Mouse (Mus musculus): ENCODE data around the gene Fas. TPM values are rescaled to one million over a fixed set of nuclear protein-coding genes. Genes with fewer than 3 reads are reported as not detected.
A peak's percentile ranks its signal among the peaks of the same experiment; 100 is the strongest.

Gene Fas
- 56.1 and 57.9 TPM in 2 replicates for polyA plus RNA-seq (2015; fragmentation: Nextera tagmentation; extraction: Ambion mirVana)

DNA sequence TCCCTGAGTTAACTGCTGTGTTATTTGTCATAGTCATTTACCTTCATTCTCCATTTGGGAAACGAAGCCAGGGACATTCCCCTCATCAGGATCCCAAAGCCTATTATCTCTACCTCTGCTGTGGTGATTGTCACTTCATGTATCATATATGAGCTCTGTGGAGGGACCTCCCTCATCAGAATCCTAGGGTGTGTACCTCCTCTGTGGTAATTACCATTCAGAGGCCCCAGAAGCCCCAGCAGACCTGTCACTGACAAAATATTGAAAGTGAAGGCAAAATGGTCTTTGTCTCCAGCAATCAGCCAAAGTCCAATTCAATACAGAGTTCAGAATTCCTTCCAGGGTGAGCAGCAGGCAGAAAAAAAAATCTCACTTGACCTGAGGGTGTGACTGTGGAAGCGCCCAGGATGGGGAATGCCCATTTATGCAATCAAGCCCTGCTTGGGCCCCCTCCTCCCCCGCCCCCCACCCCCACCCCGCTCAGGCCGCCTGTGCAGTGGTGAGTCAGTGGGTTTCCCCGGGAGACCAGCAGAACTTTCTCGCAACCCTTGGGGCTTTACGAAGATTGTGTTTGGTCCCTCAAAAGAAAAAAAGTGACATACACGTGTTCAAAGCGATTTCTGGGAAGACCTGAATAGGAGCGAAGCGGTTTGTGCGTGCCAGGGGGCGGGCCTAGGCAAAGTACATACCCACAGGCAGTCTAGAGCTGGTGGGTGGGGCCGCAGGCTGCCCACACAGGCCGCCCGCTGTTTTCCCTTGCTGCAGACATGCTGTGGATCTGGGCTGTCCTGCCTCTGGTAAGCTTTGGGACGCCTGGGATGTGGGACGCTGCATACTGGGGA is at the start of gene Fas:
Gene Fas, plus strand, starts transcription at position 719 of the 842 bp plus-strand sequence.
- Histone ChIP-seq H3K27me3 (replicated peaks; ENCODE audit: insufficient read depth, low read length) (no peaks in the 10 kb centered on the region), H3K4me1 (ENCODE audit: insufficient read depth, low read depth, low read length) (no peaks in the 10 kb centered on the region), H3K9me3 (ENCODE audit: low read length) (no peaks in the 10 kb centered on the region), H3K36me3 (ENCODE audit: insufficient read depth, low read length) (no peaks in the 10 kb centered on the region), H3K9ac (replicated peaks; ENCODE audit: low read depth) (peak within 1 kb of the TSS; percentile 55), H3K4me2 (replicated peaks; ENCODE audit: low read depth, low read length) (peak within 1 kb of the TSS; percentile 76), H3K4me3 (ENCODE audit: low read depth, low read length) (peak within 1 kb of the TSS; percentile 63), H3K27ac (ENCODE audit: low read length) (peak within 1 kb of the TSS; percentile 88)
- TF ChIP-seq CTCF (IDR thresholded peaks at IDR 0.05) (no peak), EP300 (IDR thresholded peaks at IDR 0.05) (no peak)
- ATAC-seq = peak; percentile 97
- peak; percentile 94 for DNase-seq (ENCODE audit: low spot score)
- WGBS = 4% methylated on average over 17 of the region's 19 CpGs

DNA sequence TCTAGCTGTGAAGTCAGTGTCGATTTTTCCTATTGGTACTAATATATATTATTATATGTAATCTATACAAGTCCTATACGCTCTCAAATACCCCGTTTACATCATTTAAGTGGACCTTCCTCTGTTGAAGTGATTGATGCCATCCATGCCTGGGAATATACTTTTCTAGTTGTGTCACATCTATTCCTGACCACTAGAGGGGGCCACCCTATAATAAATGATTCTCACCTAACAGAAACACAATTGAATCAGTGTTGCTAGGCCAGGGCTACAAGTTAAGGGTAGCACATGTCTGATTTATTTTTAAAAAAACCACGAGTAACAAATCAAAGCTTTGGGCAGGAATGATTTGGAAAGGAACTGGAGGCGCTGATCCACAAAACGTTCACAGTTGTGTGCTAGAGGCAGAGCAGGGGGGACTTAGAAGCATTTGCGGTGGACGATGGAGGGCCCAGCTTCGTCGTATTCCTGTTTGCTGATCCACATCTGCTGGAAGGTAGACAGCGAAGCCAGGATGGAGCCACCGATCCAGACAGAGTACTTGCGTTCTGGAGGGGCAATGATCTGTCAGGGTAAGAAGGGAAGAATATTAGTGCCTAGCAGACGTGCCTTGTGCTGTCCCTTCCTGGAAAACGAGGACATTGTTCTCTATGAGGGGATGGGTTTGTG is 49.1 kb upstream of the Fas start:
- DNase-seq (ENCODE audit: low spot score) (peak; percentile 76), ATAC-seq (peak; percentile 31; the same call in 1 of the 2 replicates)
- no peaks in the 10 kb centered on the region for H3K27me3 ChIP-seq (replicated peaks; ENCODE audit: insufficient read depth, low read length)
- no peaks in the 10 kb centered on the region for H3K9me3 ChIP-seq (ENCODE audit: low read length)
- no peak overlapping the region for H3K4me3 ChIP-seq (ENCODE audit: low read depth, low read length)
- WGBS = 68% methylated on average over 15 of the region's 15 CpGs
- no peak overlapping the region for H3K27ac ChIP-seq (ENCODE audit: low read length)
- no peaks in the 10 kb centered on the region for H3K36me3 ChIP-seq (ENCODE audit: insufficient read depth, low read length)
- H3K4me1 ChIP-seq (ENCODE audit: insufficient read depth, low read depth, low read length) = no peaks in the 10 kb centered on the region
- no peak overlapping the region for H3K4me2 ChIP-seq (replicated peaks; ENCODE audit: low read depth, low read length)
- no peak overlapping the region for H3K9ac ChIP-seq (replicated peaks; ENCODE audit: low read depth)
- TF ChIP-seq EP300 (IDR thresholded peaks at IDR 0.05) (no peak), CTCF (IDR thresholded peaks at IDR 0.05) (peak; percentile 74)

- DNase-seq (ENCODE audit: low spot score) = no peak
- Histone ChIP-seq H3K9ac (replicated peaks; ENCODE audit: low read depth) (no peak overlapping the region), H3K4me3 (ENCODE audit: low read depth, low read length) (no peak overlapping the region), H3K9me3 (ENCODE audit: low read length) (no peaks in the 10 kb centered on the region), H3K4me1 (ENCODE audit: insufficient read depth, low read depth, low read length) (no peaks in the 10 kb centered on the region), H3K4me2 (replicated peaks; ENCODE audit: low read depth, low read length) (no peak overlapping the region), H3K27ac (ENCODE audit: low read length) (no peak overlapping the region), H3K36me3 (ENCODE audit: insufficient read depth, low read length) (no peaks in the 10 kb centered on the region), H3K27me3 (replicated peaks; ENCODE audit: insufficient read depth, low read length) (no peaks in the 10 kb centered on the region)
- TF ChIP-seq CTCF (IDR thresholded peaks at IDR 0.05) = no peak
- TF ChIP-seq EP300 (IDR thresholded peaks at IDR 0.05) = no peak
- ATAC-seq = no peak
Measured at GRCm38 (mm10) chr19:34242925-34243324, 47.5 kb upstream of the Fas start.

GRCm38 (mm10) chr19:34244056-34244455 is 46.4 kb upstream of the Fas start:
- H3K27me3 ChIP-seq (replicated peaks; ENCODE audit: insufficient read depth, low read length) = no peaks in the 10 kb centered on the region
- 13% methylated on average over 6 of the region's 6 CpGs for WGBS
- TF ChIP-seq CTCF (IDR thresholded peaks at IDR 0.05) (peak; percentile 72), EP300 (IDR thresholded peaks at IDR 0.05) (0 out of 2 replicates have a peak, but pooled peaks have one; percentile 35)
- no peak overlapping the region for H3K9ac ChIP-seq (replicated peaks; ENCODE audit: low read depth)
- DNase-seq (ENCODE audit: low spot score) (peak; percentile 93), ATAC-seq (peak; percentile 68)
- H3K27ac ChIP-seq (ENCODE audit: low read length) = no peak overlapping the region
- no peaks in the 10 kb centered on the region for H3K4me1 ChIP-seq (ENCODE audit: insufficient read depth, low read depth, low read length)
- H3K9me3 ChIP-seq (ENCODE audit: low read length) = no peaks in the 10 kb centered on the region
- H3K4me3 ChIP-seq (ENCODE audit: low read depth, low read length) = no peak overlapping the region
- H3K4me2 ChIP-seq (replicated peaks; ENCODE audit: low read depth, low read length) = no peak overlapping the region
- no peaks in the 10 kb centered on the region for H3K36me3 ChIP-seq (ENCODE audit: insufficient read depth, low read length)

GRCm38 (mm10) chr19:34248558-34248957 is 41.9 kb upstream of the Fas start:
- peak; percentile 49 for DNase-seq (ENCODE audit: low spot score)
- H3K4me1 ChIP-seq (ENCODE audit: insufficient read depth, low read depth, low read length) = no peaks in the 10 kb centered on the region

DNA sequence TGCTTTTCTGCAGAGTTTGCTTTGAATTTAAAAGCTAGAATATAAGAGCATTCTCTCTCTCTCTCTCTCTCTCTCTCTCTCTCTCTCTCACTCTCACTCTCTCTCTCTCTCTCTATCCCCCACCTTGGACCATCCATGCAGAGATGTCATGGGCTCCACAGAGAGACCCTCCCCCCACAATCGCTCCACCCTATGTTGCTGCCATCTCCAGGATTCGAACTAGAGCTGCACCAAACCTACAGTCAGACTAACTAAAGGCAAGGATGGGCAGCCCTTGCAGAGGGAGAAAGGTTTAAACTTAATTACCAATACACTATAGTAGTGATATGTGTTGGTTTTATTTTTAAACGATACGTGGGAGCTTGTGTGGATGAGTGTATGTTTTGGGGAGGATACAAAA is 39.8 kb upstream of the Fas start:
- no peak for ATAC-seq
- Histone ChIP-seq H3K27me3 (replicated peaks; ENCODE audit: insufficient read depth, low read length) (no peaks in the 10 kb centered on the region), H3K27ac (ENCODE audit: low read length) (no peak overlapping the region), H3K4me3 (ENCODE audit: low read depth, low read length) (no peak overlapping the region), H3K9me3 (ENCODE audit: low read length) (no peaks in the 10 kb centered on the region), H3K4me2 (replicated peaks; ENCODE audit: low read depth, low read length) (no peak overlapping the region), H3K4me1 (ENCODE audit: insufficient read depth, low read depth, low read length) (peaks cover 4% of the 10 kb centered on the region; the same call in 1 of the 2 replicates), H3K9ac (replicated peaks; ENCODE audit: low read depth) (no peak overlapping the region), H3K36me3 (ENCODE audit: insufficient read depth, low read length) (no peaks in the 10 kb centered on the region)
- WGBS = 83% methylated on average over 4 of the region's 4 CpGs
- DNase-seq (ENCODE audit: low spot score) = no peak
- TF ChIP-seq CTCF (IDR thresholded peaks at IDR 0.05) (no peak), EP300 (IDR thresholded peaks at IDR 0.05) (no peak)

More at GRCm38 (mm10) chr19:34248558-34248957, 41.9 kb upstream of the Fas start:
- H3K27ac ChIP-seq (ENCODE audit: low read length) = no peak overlapping the region
- no peak overlapping the region for H3K9ac ChIP-seq (replicated peaks; ENCODE audit: low read depth)
- no peaks in the 10 kb centered on the region for H3K9me3 ChIP-seq (ENCODE audit: low read length)
- TF ChIP-seq CTCF (IDR thresholded peaks at IDR 0.05) (no peak), EP300 (IDR thresholded peaks at IDR 0.05) (no peak)
- H3K4me2 ChIP-seq (replicated peaks; ENCODE audit: low read depth, low read length) = no peak overlapping the region
- no peaks in the 10 kb centered on the region for H3K36me3 ChIP-seq (ENCODE audit: insufficient read depth, low read length)
- ATAC-seq = no peak
- no peaks in the 10 kb centered on the region for H3K27me3 ChIP-seq (replicated peaks; ENCODE audit: insufficient read depth, low read length)
- 72% methylated on average over 5 of the region's 5 CpGs for WGBS
- no peak overlapping the region for H3K4me3 ChIP-seq (ENCODE audit: low read depth, low read length)

Measured in lung, postnatal 0 days (tissue).